Mouse (Mus musculus): ENCODE results near the gene Clrn1. TPM values are rescaled to one million over a fixed set of nuclear protein-coding genes. Genes with fewer than 3 reads are reported as not detected.

Gene Clrn1
- polyA plus RNA-seq, 1 experiment from 2014 or later = not detected

DNA sequence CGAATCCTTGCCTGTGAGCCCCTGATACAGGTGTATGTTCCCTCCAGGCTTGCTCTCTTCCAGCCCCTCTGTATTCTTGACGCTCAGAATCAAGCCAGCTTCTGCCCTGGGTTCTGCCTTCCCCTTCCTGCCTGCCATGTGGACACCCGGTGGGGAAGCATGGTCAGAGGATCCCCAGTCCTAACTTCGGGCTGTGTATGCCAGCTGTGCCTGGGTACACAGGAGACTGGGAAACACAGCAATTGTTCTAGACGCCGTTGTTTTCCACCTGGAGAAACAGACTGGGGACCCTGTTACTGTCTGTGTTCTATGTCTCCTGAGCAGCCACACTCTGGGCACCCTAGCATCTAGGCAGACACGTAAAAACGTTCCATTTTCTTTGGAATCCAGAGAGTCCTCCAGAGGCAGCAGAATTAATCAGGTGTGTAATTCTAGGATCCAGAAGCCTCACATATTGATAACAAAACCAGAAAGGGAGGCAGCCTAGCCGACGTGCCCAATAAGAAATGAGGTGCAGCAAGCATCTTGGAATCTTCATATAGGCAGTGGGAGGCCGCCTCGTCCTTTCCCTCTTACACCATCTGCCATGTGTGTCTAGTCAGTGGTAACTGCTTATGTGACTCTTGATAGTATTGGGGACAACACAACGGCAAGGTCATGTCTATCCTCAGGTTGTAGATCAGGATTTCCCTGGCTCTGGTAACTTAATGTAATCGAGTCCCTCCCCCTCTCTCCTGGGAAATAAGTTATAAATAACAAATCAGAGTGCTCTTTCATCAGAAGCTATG is 56.6 kb downstream of the Clrn1 start:
- no peaks in the 10 kb centered on the region for H3K36me3 ChIP-seq
- no peak for ATAC-seq
- no peak overlapping the region for H3K4me2 ChIP-seq (replicated peaks)
- H3K4me3 ChIP-seq (replicated peaks) = no peak overlapping the region
- no peaks in the 10 kb centered on the region for H3K9me3 ChIP-seq
- H3K27me3 ChIP-seq (replicated peaks) = no peaks in the 10 kb centered on the region
- no peak overlapping the region for H3K27ac ChIP-seq
- no peaks in the 10 kb centered on the region for H3K4me1 ChIP-seq (replicated peaks)
- H3K9ac ChIP-seq = no peak overlapping the region
- WGBS = 84% methylated on average over 14 of the region's 14 CpGs

DNA sequence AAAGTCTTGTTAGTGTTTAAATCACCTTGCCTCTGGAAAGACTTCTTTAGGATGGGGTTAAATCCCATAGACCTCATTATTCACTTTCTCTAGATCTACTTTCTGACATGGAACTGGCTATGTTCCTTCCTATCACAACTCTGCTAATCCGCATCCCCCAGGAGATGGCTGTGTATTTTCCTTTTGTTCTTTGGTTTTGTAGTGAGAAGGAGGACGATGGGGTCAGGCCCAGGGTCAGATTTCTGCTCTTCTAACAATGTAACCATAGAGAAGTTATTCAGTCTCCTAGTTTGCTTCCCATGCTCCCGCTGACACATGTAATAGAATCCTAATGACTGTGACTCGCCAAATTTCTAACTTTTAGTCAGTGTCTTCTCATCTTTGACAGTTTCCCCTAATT is 58.9 kb downstream of the Clrn1 start:
- H3K4me1 ChIP-seq (replicated peaks) = no peaks in the 10 kb centered on the region
- no peak for ATAC-seq
- H3K27me3 ChIP-seq (replicated peaks) = no peaks in the 10 kb centered on the region
- H3K9ac ChIP-seq = no peak overlapping the region
- WGBS = 67% methylated on average over 4 of the region's 4 CpGs
- no peak overlapping the region for H3K27ac ChIP-seq
- H3K4me2 ChIP-seq (replicated peaks) = no peak overlapping the region
- H3K36me3 ChIP-seq = no peaks in the 10 kb centered on the region
- no peak overlapping the region for H3K4me3 ChIP-seq (replicated peaks)
- H3K9me3 ChIP-seq = no peaks in the 10 kb centered on the region

DNA sequence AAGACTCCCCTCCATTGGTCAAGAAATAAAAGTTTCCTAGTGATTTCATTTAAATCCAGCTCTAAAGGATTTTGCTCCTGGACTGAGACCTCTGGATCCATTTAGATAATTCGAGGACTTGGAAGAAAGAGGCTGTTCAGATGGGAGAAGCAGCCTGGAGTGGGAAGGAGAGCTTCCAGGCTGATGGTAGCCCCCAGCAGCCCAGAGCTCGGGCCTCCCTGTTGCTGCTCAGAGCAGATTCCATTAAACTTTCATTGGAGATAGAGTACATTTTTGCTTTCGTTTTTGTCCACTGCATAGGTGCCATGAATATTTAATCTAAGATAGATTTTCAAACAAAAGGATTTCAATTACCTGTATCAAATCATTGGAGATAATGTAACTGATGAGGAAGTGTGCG is 62.9 kb downstream of the Clrn1 start, which contains the start of gene Mindy4b-ps:
TSS of gene Mindy4b-ps (minus strand) at position 101 of the 400 bp plus-strand sequence.
- no peak for ATAC-seq
- no peaks in the 10 kb centered on the region for H3K36me3 ChIP-seq
- no peaks in the 10 kb centered on the region for H3K27me3 ChIP-seq (replicated peaks)
- no peaks in the 10 kb centered on the region for H3K9me3 ChIP-seq
- 65% methylated on average over 4 of the region's 4 CpGs for WGBS
- H3K27ac ChIP-seq = no peak within 1 kb of the TSS
- no peaks in the 10 kb centered on the region for H3K4me1 ChIP-seq (replicated peaks)
- no peak within 1 kb of the TSS for H3K4me2 ChIP-seq (replicated peaks)
- no peak within 1 kb of the TSS for H3K9ac ChIP-seq
- no peak within 1 kb of the TSS for H3K4me3 ChIP-seq (replicated peaks)

DNA sequence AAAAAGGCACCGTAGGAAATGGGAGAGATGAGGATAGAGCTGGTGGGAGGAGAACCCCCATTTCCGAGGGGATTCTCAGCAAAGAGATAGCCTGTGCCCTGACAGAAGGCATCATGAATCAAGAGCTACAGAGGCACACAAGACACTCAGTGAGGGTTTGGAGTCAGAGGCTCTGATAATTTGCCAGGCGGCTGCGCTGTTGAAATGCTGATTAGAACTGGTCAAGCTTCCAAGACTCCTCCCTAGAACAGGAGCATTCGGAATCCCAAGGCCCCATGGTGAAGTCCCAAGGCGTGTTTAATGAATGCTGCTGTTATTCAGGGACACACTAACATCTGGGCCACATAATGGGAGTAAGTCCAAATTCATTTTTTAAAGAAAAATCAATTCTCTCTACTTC is 67.8 kb downstream of the Clrn1 start:
- WGBS = 55% methylated on average over 6 of the region's 6 CpGs
- H3K9ac ChIP-seq = no peak overlapping the region
- no peaks in the 10 kb centered on the region for H3K27me3 ChIP-seq (replicated peaks)
- no peak overlapping the region for H3K27ac ChIP-seq
- H3K36me3 ChIP-seq = no peaks in the 10 kb centered on the region
- no peak overlapping the region for H3K4me3 ChIP-seq (replicated peaks)
- no peaks in the 10 kb centered on the region for H3K4me1 ChIP-seq (replicated peaks)
- H3K4me2 ChIP-seq (replicated peaks) = no peak overlapping the region
- no peak for ATAC-seq
- no peaks in the 10 kb centered on the region for H3K9me3 ChIP-seq

DNA sequence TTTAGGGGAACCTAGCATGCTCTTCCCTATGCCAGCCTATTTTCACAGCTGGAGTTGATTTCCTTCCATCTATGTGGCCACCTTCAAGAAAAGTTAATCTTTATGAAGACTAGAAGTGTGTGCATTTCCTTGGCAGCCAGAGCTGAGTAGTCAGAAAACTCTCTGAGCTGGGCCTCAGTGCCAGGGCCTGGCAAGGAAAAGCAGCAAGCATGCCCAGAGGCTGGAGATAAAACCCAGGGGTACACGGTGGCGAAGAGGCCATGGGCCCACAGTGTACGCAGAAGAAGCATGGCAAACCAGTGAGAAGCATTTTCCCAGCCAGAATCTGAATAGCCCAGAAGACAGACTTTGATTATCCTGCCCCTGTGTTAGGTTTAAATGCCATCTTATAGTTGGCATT is 70.9 kb downstream of the Clrn1 start:
- Histone ChIP-seq H3K4me1 (replicated peaks) (no peaks in the 10 kb centered on the region), H3K9ac (no peak overlapping the region), H3K36me3 (no peaks in the 10 kb centered on the region), H3K27ac (no peak overlapping the region), H3K4me2 (replicated peaks) (no peak overlapping the region), H3K27me3 (replicated peaks) (no peaks in the 10 kb centered on the region), H3K9me3 (no peaks in the 10 kb centered on the region), H3K4me3 (replicated peaks) (no peak overlapping the region)
- ATAC-seq = no peak
- WGBS = 88% methylated on average over 3 of the region's 3 CpGs

DNA sequence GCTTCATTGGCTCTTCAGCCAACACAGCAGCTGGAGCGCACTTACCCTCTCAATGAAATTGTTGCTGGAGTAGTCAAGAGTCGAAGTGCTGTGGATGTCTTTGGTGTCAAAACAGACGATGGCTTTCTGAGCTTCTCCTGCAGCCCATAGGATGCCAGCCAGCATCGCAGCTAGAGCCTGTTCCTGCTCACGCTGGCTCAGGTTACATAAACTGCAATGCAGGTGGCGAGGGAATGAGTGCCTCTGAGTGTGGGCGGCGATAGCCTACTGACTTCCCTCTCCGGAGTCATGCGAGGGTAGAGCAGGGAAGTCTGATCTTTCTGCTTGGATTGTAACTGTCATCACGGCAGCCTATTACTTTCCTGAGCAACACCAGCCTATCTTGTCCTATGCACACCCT is 74.8 kb downstream of the Clrn1 start:
- H3K27me3 ChIP-seq (replicated peaks) = no peaks in the 10 kb centered on the region
- H3K9ac ChIP-seq = no peak overlapping the region
- 43% methylated on average over 11 of the region's 11 CpGs for WGBS
- no peak for ATAC-seq
- H3K27ac ChIP-seq = no peak overlapping the region
- no peak overlapping the region for H3K4me2 ChIP-seq (replicated peaks)
- no peak overlapping the region for H3K4me3 ChIP-seq (replicated peaks)
- no peaks in the 10 kb centered on the region for H3K36me3 ChIP-seq
- H3K9me3 ChIP-seq = no peaks in the 10 kb centered on the region
- no peaks in the 10 kb centered on the region for H3K4me1 ChIP-seq (replicated peaks)

DNA sequence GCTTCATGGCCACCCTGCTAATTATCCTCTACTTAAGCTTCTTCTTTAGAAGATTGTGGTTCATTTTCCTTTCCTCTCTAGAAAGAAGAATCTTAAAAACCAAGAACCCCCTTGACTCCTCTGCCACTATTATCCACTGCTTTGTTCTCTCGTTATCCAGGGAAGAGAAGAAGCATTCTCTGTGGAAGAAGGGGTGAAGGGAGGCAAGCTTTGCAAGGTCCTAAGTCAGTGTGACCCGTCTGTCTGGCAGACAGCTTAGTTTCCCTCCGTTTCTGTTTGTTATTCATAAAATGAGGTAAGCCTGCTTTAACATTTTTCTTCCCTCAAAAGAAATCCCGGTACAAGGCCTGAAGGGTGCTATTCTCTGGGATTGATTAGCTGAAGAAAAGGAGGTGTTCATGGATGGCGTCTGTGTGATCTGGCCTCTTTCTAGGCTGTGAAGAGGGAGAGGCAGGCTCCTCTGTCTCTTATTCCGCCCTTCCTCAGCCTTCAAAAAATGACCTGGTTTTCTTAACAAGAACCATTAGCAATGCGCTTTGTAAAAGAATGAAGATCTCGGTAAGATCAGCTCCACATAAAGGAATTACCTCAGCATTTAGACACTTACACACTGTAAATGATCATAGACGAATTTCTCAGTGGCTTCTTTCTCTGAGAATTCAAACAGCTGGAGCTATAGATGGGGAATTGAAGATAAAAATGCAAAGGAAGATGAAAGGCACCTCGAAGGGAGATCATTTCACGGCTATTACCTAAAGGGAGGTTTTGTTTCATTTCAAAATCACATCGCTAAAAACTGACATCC is 75.8 kb downstream of the Clrn1 start:
- no peak overlapping the region for H3K4me3 ChIP-seq (replicated peaks)
- H3K36me3 ChIP-seq = no peaks in the 10 kb centered on the region
- H3K4me1 ChIP-seq (replicated peaks) = no peaks in the 10 kb centered on the region
- no peak for ATAC-seq
- 64% methylated on average over 12 of the region's 12 CpGs for WGBS
- H3K27ac ChIP-seq = no peak overlapping the region
- H3K27me3 ChIP-seq (replicated peaks) = no peaks in the 10 kb centered on the region
- no peak overlapping the region for H3K9ac ChIP-seq
- H3K9me3 ChIP-seq = no peaks in the 10 kb centered on the region
- H3K4me2 ChIP-seq (replicated peaks) = no peak overlapping the region

DNA sequence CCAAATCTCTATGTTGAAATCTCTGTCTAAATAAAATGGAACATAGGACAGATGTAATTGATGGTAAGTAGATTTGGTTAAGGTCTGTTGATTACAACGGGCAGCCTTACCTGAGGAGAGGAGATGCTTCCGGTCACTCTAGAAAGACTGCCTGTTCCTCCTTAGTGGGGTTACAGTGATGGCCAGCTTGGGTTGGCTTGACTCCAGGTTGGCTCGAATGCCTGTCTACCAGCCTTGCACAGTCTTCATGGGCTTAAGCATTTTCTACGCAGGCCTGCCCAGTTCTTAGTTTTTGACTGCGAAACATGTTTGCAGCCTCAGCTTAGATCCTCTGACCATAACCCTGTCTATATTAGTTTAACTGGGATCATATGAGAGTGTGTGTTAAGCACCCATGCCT is 76.5 kb downstream of the Clrn1 start:
- ATAC-seq = no peak
- Histone ChIP-seq H3K9ac (no peak overlapping the region), H3K27me3 (replicated peaks) (no peaks in the 10 kb centered on the region), H3K4me3 (replicated peaks) (no peak overlapping the region), H3K27ac (no peak overlapping the region), H3K4me1 (replicated peaks) (no peaks in the 10 kb centered on the region), H3K9me3 (no peaks in the 10 kb centered on the region), H3K4me2 (replicated peaks) (no peak overlapping the region), H3K36me3 (no peaks in the 10 kb centered on the region)
- WGBS = 91% methylated on average over 5 of the region's 5 CpGs

DNA sequence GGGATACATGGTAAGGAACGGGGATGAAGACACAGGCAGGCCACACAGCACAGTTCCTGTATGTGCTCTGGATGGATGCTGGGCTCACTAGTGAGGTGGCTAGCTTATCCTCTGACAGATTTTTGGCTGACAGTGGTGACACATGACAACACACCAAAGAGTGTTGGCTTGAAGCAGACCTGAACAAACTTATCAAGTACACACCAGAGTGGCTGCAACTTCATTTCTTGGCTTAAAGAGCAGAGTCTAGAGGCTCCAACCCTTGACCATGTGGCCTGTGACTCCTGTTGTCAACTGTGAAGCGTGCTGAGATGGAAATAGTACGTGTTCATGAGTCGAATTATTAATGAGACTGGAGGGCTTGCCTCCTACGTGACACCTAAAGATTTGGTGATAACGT is 80.4 kb downstream of the Clrn1 start:
- Histone ChIP-seq H3K4me2 (replicated peaks) (no peak overlapping the region), H3K27ac (no peak overlapping the region), H3K4me1 (replicated peaks) (no peaks in the 10 kb centered on the region), H3K9ac (no peak overlapping the region), H3K4me3 (replicated peaks) (no peak overlapping the region), H3K9me3 (no peaks in the 10 kb centered on the region), H3K36me3 (no peaks in the 10 kb centered on the region), H3K27me3 (replicated peaks) (no peaks in the 10 kb centered on the region)
- WGBS = 91% methylated on average over 6 of the region's 6 CpGs
- ATAC-seq = no peak

DNA sequence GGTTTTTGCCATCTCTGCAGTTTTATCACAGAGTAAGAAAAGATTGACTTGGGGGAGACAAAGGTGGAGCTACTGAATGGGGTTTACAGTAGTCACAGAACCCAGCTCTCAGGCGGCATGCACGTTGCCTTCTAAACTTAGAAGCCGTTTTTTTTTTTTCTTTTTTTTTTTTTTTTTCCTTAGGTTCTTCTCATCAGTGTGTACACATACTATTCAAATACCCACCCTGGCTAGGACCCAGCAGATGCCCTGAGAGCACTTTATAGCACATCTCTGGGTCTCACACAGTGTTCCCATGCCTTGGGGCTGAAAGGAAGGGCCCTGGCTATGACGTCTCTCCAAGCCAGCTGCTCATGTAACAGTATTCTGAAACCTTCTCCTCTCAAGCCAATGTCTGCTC is 86.5 kb downstream of the Clrn1 start:
- H3K4me3 ChIP-seq (replicated peaks) = no peak overlapping the region
- H3K4me2 ChIP-seq (replicated peaks) = no peak overlapping the region
- ATAC-seq = no peak
- no peaks in the 10 kb centered on the region for H3K9me3 ChIP-seq
- WGBS = 76% methylated on average over 4 of the region's 4 CpGs
- no peak overlapping the region for H3K27ac ChIP-seq
- no peak overlapping the region for H3K9ac ChIP-seq
- no peaks in the 10 kb centered on the region for H3K27me3 ChIP-seq (replicated peaks)
- no peaks in the 10 kb centered on the region for H3K36me3 ChIP-seq
- H3K4me1 ChIP-seq (replicated peaks) = no peaks in the 10 kb centered on the region

DNA sequence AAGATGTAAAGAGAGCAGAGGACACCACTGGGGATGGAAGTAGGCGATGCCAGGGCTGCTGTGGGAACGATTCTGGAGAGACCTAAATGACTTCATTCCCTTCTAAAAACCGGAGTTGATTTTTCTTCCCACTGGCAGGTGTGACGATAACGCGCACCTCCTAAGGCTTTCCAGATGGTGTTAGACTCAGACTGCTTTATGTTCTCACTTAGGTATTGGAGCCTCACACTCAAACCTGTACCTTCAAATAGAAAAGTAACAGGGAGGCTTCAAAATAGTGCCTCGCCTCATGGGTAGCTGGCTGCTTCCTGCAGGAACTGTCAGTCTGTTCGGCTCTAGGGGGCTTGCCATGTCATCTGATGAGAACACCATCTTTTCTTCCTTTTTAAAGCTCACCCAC is 86.9 kb downstream of the Clrn1 start:
- Histone ChIP-seq H3K9me3 (no peaks in the 10 kb centered on the region), H3K4me3 (replicated peaks) (no peak overlapping the region), H3K27me3 (replicated peaks) (no peaks in the 10 kb centered on the region), H3K4me2 (replicated peaks) (no peak overlapping the region), H3K27ac (no peak overlapping the region), H3K36me3 (no peaks in the 10 kb centered on the region), H3K4me1 (replicated peaks) (no peaks in the 10 kb centered on the region), H3K9ac (no peak overlapping the region)
- WGBS = 85% methylated on average over 8 of the region's 8 CpGs
- no peak for ATAC-seq
